Mouse (Mus musculus) NIH3T3 (cell line): Measurements from ENCODE around the gene Zfp994.
A peak's percentile ranks its signal among the peaks of the same experiment; 100 is the strongest.
"Not testable (repeated sequence)": the region's sequence is repeated elsewhere in the genome, so short reads cannot be mapped to it uniquely, and the experiment has no call there.

Experiments
- DNase-seq: peaks from one replicate; pipeline ENCODE4 v3.0.0-alpha.2; 2012; ENCODE audit warnings: low read depth

The Zfp994 gene

DNA sequence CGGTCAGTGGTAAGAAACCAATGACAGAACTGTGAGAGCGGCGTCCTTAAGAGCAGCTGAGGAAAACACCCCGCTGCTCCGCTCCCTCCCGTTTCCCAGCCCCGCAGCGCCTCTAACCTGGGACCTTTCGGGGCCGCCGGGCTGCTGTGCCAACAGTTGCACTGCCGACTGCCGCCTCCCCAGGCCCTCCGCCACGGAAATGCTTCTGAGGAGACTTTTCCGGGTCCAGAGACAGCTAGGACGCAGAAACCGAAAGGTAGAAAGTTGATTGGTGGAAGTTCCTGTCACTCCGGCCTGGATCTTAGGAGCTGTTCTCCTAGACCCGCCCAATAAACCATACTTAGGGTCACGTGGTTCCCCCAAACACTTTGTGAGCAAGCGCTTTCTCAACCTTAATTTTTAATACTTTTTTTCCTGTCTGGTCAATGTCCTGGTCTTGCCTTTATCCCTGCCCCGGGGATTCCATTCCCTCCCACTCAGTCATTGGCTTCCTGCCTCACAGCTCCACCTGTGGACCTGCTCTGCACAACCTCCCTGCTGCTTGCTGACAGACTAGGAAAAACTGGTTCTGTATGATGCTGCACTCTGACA is at the start of gene Zfp994:
Zfp994 (minus strand) TSS at position 195 of the 591 bp plus-strand sequence.
- peak; percentile 99 for DNase-seq

- DNase-seq: not testable (repeated sequence)
Observed at GRCm38 (mm10) chr17:22230701-22231100, 5.3 kb upstream of the Zfp994 start.

- DNase-seq: peak; percentile 22
Observed at GRCm38 (mm10) chr17:22225015-22225414, 401 bp downstream of the Zfp994 start.

GRCm38 (mm10) chr17:22165722-22166294 is 59.6 kb downstream of the Zfp994 start, which contains the start of gene Zfp947:
Gene Zfp947, minus strand, starts transcription at chr17:22166190.
- peak; percentile 69 for DNase-seq

DNA sequence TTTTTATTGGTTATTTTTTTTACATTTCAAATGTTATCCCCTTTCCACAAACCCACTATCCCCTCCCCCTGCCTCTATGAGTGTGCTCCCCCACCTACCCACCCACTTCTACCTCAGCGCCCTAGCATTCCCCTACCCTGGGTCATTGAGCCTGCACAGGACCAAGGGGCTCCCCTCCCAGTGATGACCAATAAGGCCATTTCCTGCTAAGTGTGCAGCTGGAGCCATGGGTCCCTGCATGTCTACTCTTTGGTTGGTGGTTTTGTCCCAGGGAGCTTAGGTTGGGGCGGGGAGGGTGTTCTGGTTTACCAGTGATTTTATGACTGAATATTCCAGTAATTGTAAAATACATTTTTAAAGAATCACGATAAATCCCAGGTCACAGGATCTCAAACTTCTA is 60.1 kb downstream of the Zfp994 start:
- peak; percentile 11 for DNase-seq

GRCm38 (mm10) chr17:22153951-22154350 is 71.5 kb downstream of the Zfp994 start:
- DNase-seq: not testable (repeated sequence)
